Mouse (Mus musculus) CD4-positive, CD25-positive, alpha-beta regulatory T cell, adult 2 months (primary cell): ENCODE results near the gene Clcn1.

Experiments used
- DNase-seq: peaks from one replicate; pipeline ENCODE4 v3.0.0-alpha.2; 2012; ENCODE audit warnings: low read depth, low spot score

The Clcn1 gene

DNA sequence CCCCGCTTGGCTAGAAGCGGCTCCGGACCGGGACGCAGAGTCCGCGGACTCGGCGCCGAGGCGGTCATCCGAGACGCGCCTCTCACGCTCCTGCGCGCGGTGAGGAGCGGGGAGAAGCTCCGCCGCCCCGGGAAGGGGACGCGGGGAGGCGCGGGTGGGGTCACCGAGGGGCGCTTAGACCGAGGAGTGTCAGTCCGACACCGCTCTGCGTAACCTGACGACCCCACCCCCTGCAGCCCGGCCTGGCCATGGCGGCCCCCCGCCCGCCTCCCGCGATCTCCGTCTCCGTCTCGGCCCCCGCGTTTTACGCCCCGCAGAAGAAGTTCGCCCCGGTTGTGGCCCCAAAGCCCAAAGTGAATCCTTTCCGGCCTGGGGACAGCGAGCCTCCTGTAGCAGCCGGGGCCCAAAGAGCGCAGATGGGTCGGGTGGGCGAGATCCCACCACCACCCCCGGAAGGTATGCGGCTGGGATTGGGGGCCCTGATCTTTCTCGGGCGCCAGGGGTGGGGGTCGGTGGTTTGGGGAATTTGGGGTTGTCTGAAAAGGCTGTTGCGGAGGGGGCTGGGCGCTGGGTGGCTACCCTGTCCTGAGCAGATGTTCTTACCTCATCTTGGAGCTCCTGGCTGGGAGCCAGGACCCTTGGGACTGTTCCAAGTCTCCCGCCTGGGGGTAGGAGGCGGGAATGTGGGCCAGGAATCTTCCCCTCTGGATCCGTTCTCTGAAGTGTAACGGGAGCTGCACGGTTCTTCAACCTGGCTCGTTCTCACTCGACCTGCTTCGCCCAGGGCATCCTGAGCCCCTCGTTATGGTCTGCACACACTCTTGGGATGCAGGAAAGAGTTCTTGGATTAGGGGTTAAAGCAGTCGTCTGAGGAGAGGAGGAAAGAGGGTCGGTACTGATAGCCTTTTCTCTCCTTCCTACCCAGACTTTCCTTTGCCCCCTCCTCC, 63.8 kb downstream of the Clcn1 start:
- no peak for DNase-seq

- no peak for DNase-seq
Measured at GRCm38 (mm10) chr6:42350968-42351775, 64.7 kb downstream of the Clcn1 start.

DNA sequence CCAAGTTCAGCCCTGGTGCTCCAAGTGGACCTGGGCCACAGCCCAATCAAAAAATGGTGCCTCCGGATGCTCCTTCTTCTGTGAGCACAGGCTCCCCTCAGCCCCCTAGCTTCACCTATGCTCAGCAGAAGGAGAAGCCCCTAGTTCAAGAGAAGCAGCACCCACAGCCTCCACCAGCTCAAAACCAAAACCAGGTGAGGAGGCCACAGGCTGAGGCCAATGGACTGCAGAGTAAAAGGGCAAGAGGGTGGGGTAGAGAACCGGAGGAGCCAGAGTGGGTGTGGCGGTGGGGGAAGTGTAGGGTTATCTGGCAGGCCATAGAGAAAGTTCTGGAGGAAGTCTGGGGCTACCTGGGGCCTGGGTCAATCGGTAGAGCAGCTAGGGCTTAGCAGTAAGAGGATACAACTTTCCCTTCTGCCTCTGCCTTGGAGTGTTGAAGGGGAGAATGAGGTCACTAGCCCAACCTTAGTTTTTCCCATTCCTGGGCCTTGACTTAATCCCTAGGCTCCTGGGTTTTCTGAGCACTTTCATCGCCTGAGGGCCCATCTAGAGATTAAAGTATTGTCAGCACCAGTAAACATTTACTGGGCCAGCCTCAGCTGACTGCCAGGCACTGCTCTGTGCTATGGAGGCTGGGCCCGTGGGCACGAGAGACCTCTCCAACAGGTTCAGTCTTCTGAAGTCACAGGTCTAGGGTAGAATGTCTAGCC, 65.4 kb downstream of the Clcn1 start:
- DNase-seq, result no peak

DNA sequence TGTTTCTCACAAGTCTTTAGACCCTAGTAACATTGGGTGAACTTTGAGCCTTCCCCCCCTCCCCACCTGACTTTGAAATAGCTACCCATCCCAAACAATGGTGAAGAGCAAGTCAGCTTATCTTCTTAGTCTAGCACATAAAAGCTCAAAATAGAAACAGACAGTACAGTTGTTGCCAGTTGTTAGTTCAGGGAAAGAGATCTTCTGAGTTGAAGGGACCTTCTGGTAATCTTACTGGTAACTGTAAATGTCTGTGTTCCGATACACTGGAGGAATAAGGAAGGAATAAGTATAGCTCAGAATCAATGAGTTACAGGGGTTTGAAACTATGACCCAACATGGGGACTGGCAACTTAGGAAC, 66.0 kb downstream of the Clcn1 start:
- no peak for DNase-seq

DNA sequence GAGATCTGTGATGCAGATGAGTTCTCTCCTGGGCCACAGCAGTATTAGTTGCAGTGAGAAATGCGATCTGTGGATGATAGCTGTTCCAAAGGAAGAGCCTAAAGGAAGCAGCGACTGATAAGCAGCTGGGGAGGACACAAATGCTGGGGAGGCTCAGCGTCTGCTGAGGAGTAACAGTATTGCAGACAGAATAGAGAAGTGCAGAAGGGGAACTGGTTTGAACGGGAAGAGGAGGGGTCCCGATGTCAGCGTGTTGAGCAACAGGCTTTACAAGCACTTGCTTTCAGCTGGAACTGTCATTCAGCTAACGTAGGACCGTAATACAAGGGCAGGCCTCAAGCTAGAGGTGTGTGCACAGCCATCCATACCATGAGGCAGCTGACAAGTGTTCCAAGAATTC, 66.7 kb downstream of the Clcn1 start:
- DNase-seq, result no peak

- peak; percentile 23 for DNase-seq
Measured at GRCm38 (mm10) chr6:42354076-42355019, 67.9 kb downstream of the Clcn1 start.

- no peak for DNase-seq
Measured at GRCm38 (mm10) chr6:42355366-42355765, 68.9 kb downstream of the Clcn1 start.

GRCm38 (mm10) chr6:42355794-42356600, 69.5 kb downstream of the Clcn1 start:
- no peak for DNase-seq

- DNase-seq, result no peak
Measured at GRCm38 (mm10) chr6:42356913-42357312, 70.4 kb downstream of the Clcn1 start.

DNA sequence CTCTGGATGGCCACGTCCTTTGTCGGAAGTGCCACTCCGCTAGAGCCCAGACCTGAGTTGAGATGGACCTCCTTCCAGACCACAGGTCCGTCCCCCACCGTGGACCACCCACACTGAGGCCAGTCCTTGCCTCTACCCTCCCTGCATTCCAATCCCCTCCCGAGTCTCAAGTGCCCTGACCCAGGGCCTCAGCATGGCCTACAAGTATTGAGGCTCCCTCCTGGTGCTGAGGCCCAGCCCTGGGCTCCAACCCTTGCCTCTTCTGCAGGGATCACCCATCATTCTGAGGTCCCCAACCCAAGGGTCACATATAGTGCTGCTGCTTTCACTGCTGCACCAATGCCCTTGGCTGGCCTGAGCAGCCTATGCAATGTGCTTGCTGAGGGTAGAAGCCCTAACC, 71.4 kb downstream of the Clcn1 start:
- DNase-seq, result no peak

DNA sequence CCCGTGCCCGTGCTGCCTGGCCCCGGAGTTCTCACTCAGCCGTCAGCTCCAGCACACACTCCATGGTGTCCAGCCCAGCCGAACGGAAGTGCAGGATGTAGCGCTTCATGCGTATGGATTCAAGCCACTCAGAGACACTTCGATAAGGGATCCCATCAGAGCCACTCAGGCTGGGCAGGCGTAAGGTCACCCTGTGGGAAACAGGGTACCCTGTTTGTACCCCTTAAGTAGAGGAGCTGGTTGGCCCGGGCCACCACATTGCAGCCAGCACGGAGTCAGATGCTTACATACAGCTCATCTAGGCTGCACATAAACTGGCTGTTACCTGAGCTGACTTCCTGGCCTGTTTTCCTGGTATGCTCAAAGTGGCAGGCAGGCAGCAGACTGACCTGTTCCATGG, 72.4 kb downstream of the Clcn1 start:
- DNase-seq, result no peak

- no peak for DNase-seq
Measured at GRCm38 (mm10) chr6:42359364-42360147, 73.1 kb downstream of the Clcn1 start.

DNA sequence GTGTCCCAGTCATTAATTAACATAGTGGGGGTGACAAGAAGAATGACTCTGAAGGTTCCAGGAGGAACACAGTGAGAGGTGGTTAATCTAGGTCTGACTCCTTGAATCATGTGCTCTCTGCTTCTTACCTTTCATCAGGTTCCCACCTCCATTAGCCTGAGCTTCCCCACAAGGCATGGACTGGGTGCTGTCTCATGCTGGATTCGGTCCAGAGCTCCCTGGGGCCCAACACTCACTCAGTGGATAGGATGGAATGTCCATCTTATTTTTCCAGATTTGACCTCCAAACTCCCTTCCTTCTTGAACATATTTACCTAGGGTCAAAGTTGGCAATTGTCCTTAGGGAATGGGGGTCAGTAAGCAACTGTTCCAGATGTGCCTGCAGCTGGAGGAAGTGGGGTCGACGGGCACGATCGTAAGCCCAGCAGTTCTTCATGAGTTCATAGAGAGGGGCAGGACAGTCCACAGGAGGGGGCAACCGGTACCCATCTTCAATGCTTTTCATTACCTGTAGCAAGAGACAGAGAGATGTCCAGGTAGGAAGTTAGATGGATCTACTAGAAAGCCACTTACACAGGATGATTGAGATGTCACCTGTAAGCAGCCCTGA, 73.9 kb downstream of the Clcn1 start:
- no peak for DNase-seq

DNA sequence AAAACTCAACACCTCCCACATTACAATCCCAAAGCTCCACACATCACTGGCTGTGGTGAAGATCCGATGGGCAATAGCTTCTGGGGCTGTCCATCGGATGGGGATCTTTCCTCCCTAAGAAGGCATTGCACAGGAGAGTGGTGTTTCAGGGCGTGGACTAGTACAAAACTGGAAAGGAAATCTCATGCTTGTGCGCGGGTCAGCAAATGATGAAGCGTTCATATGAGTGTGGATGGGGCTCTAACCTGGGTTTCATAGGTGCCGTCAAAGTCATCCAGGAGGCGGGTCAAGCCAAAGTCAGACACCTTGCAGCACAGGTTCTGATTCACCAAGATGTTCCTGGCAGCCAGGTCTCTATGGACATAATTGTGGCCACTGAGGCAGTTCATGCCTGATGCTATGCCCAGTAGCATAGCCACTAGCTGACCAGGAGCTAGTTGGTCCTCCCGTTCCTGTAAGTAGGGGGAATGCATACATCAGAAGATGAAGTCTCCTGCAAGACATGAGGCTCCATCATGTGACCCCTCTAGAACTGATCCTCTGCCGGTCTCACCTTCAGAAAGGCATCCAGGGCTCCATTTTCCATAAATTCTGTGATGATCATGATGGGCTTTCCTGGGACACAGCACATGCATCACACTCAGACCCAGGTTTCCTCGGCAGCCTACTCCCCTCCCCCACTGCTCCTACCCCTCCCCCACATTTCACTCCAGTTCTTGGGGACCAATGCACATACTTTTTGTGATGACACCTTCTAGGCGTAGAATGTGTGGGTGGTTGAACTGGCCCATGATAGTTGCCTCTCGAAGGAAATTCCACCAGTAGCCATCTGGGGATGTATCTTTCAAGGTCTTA, 74.8 kb downstream of the Clcn1 start:
- DNase-seq, result no peak

- DNase-seq, result no peak
Measured at GRCm38 (mm10) chr6:42362074-42362473, 75.6 kb downstream of the Clcn1 start.

GRCm38 (mm10) chr6:42362497-42362896, 76.0 kb downstream of the Clcn1 start:
- no peak for DNase-seq

- DNase-seq, result no peak
Measured at GRCm38 (mm10) chr6:42362974-42363373, 76.5 kb downstream of the Clcn1 start.

DNA sequence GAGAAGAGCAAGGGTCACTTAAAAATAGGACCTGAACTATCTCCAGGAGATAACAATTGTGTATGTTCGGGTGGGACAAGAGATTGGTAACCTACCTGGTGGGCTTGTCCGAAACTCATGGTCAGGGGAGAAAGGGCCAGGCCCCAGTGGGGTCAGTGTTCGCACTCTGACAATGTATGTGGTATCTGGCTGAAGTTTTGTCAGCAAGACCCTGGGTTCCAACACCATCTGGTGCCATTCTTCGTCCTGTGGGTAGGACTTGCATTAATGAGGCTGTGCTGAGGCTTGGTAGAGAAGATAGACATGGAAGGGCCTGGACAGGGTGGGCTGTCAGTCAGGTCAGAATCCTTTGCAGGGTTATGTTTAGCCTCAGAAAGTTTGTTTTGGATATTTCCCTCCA, 77.6 kb downstream of the Clcn1 start:
- DNase-seq, result no peak
